ENCODE assay signal across 8 mouse cellular contexts in the genomic region with DNA sequence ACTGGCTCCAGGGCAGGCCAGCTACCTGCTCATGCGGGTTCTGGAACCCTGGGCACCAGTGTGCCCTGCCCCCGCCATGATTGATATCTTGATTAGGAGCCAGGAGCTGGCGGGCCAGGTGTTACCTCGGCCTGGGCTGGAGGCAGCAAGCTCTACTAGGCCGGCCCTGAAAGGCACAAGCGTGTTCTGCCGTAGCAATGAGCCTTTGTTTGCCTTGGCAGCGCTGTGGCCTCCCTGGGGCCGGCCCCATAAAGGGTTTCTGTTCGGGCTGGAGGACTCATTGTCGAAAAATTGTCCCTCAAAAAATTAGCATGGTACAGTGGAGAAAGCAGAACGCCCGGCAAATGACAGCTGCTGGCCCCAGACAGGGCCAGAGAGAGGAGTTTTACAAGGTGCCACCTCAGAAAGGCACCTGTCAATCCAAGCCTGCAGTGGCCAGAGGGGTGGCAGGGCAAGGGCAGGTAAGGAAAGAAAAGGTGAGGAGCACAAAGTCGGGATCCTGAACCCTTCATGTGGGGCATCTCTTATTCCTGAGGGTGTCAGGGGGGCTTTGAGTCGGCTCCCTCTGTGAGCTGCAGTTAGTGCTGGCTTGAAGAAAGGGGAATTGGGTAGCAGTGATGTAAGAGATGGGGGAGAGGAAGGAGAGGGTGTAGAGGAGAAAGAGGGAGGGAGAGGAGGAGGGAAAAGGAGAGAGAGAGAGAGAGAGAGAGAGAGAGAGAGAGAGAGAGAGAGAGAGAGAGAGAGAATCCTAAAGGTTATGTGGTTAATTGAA.
DNase-seq lines count a peak whose midpoint lies in the region; ATAC-seq and TF ChIP-seq lines count a peak whose summit lies in the region.

No protein-coding gene starts in this region.

- peak; percentile 94 for ATAC-seq in forebrain, embryonic 16.5 days
- ATAC-seq in lung, embryonic 14.5 days (ENCODE audit: insufficient read depth), result peak; percentile 87; the same call in 1 of the 2 replicates

- peak overlapping the region; percentile 22; the same call in 1 of the 2 replicates for H3K4me2 ChIP-seq in forebrain, embryonic 16.5 days (ENCODE audit: low read length)
- H3K4me2 ChIP-seq in lung, embryonic 14.5 days, result no peak overlapping the region

- H3K9ac ChIP-seq in forebrain, embryonic 16.5 days (replicated peaks; ENCODE audit: low read depth, low read length), result peak overlapping the region; percentile 30; the same call in 1 of the 2 replicates
- no peak overlapping the region for H3K9ac ChIP-seq in lung, embryonic 14.5 days

- H3K27me3 ChIP-seq in forebrain, embryonic 16.5 days (replicated peaks; ENCODE audit: control insufficient read depth, insufficient read depth, low read length), result no peaks in the 10 kb centered on the region
- no peaks in the 10 kb centered on the region for H3K27me3 ChIP-seq in lung, embryonic 14.5 days (ENCODE audit: insufficient read depth, low read length)

- H3K4me1 ChIP-seq in forebrain, embryonic 16.5 days (replicated peaks; ENCODE audit: control insufficient read depth, insufficient read depth, low read length), result peaks cover 6% of the 10 kb centered on the region; the same call in 1 of the 2 replicates
- no peaks in the 10 kb centered on the region for H3K4me1 ChIP-seq in lung, embryonic 14.5 days (ENCODE audit: insufficient read depth)

- no peak for TF ChIP-seq CTCF in lung, embryonic 14.5 days (IDR thresholded peaks at IDR 0.05; ENCODE audit: low read depth)

- peak overlapping the region; percentile 90 for H3K27ac ChIP-seq in forebrain, embryonic 16.5 days (ENCODE audit: low read length)
- peak overlapping the region; percentile 70 for H3K27ac ChIP-seq in lung, embryonic 14.5 days (ENCODE audit: low read depth)

- intact Hi-C loops in gastrocnemius, postnatal 36 days (cut with DNase I), result no loop called here

- no peaks in the 10 kb centered on the region for H3K9me3 ChIP-seq in forebrain, embryonic 16.5 days (ENCODE audit: control insufficient read depth, low read length)
- H3K9me3 ChIP-seq in lung, embryonic 14.5 days (ENCODE audit: low read depth, low read length), result no peaks in the 10 kb centered on the region

- DNase-seq in urinary bladder, postnatal 36 days (ENCODE audit: low spot score in 2 of 2), result peak; percentile 9 to 25
- no peak for DNase-seq in urinary bladder, postnatal 4 days (ENCODE audit: low spot score in 2 of 2)
- DNase-seq in kidney, postnatal 25 days, result peak; percentile 5 to 43
- peak; percentile 58 for DNase-seq in lung, embryonic 14.5 days
- DNase-seq in right cerebral cortex, postnatal 10 days (ENCODE audit: low spot score in 2 of 2), result peak; percentile 70 to 72
- DNase-seq in MN1 (ENCODE audit: low spot score), result no peak
- no peak for DNase-seq in gastrocnemius, postnatal 36 days

- H3K4me3 ChIP-seq in forebrain, embryonic 16.5 days (replicated peaks; ENCODE audit: low read length), result no peak overlapping the region
- no peak overlapping the region for H3K4me3 ChIP-seq in lung, embryonic 14.5 days (ENCODE audit: low read depth, low read length)

- H3K36me3 ChIP-seq in forebrain, embryonic 16.5 days (ENCODE audit: control insufficient read depth, insufficient read depth), result no peaks in the 10 kb centered on the region
- no peaks in the 10 kb centered on the region for H3K36me3 ChIP-seq in lung, embryonic 14.5 days (ENCODE audit: insufficient read depth)

- whole genome bisulfite sequencing in forebrain, embryonic 16.5 days, result 2% methylated on average over 15 of the region's 15 CpGs
- 17% methylated on average over 15 of the region's 15 CpGs for WGBS in lung, embryonic 14.5 days

Comparison
In these comparisons a context has a peak if more than half of its experiments do, and no peak if none do; other contexts are left out.
1. DNase-seq: peak in urinary bladder, postnatal 36 days (2 of 2), kidney, postnatal 25 days (2 of 2), lung, embryonic 14.5 days (single experiment) and right cerebral cortex, postnatal 10 days (2 of 2); none in urinary bladder, postnatal 4 days (0 of 2), MN1 (single experiment) and gastrocnemius, postnatal 36 days (0 of 2).